Mouse (Mus musculus): ENCODE measurements around the gene Ccdc88c. TPM values are rescaled to one million over a fixed set of nuclear protein-coding genes. Genes with fewer than 3 reads are reported as not detected.
A peak's percentile ranks its signal among the peaks of the same experiment; 100 is the strongest.
"Not testable (repeated sequence)": the region's sequence is repeated elsewhere in the genome, so short reads cannot be mapped to it uniquely, and the experiment has no call there.

Gene Ccdc88c
- polyA plus RNA-seq, 1 experiment from 2014 or later, result 15.3 TPM

- Histone ChIP-seq H3K9ac (no peak overlapping the region), H3K27me3 (ENCODE audit: insufficient read depth, low read length) (no peaks in the 10 kb centered on the region)
- WGBS, result 37% methylated on average over 5 of the region's 5 CpGs
These were observed 12.4 kb downstream of the Ccdc88c start for GRCm38 (mm10) chr12:101016412-101016928.

DNA sequence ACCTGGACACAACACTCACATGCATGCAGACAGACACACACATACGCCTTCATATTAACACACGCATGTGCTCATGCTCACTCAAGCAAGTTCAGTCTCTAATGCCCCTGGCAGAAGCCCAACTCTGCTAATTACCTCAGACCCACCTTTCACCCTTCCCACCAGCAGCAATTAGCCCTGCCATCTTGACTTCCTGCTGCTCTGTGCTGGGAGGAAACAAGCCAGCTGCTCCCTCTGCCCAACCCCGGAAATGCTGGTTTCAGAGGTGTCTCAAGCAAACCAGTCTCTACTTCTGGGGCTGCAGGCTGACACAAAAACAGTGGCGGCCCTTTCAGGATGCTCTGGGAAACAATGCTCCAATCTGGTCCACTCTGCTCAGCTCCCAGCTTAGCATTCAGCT lies 12.9 kb downstream of the Ccdc88c start:
- H3K27ac ChIP-seq (ENCODE audit: low read depth), result peak overlapping the region; percentile 36; the same call in 1 of the 2 replicates

More at GRCm38 (mm10) chr12:101016412-101016928, 12.4 kb downstream of the Ccdc88c start:
- H3K9me3 ChIP-seq (ENCODE audit: low read depth, low read length), result no peaks in the 10 kb centered on the region
- DNase-seq (no peak), ATAC-seq (ENCODE audit: insufficient read depth) (no peak)
- H3K4me3 ChIP-seq (ENCODE audit: low read depth, low read length), result no peak overlapping the region
- peak overlapping the region; percentile 36; the same call in 1 of the 2 replicates for H3K27ac ChIP-seq (ENCODE audit: low read depth)
- no peak for TF ChIP-seq CTCF (IDR thresholded peaks at IDR 0.05; ENCODE audit: low read depth)
- H3K4me2 ChIP-seq, result no peak overlapping the region
- no peaks in the 10 kb centered on the region for H3K36me3 ChIP-seq (ENCODE audit: insufficient read depth)
- H3K4me1 ChIP-seq (ENCODE audit: insufficient read depth), result peaks cover 30% of the 10 kb centered on the region

DNA sequence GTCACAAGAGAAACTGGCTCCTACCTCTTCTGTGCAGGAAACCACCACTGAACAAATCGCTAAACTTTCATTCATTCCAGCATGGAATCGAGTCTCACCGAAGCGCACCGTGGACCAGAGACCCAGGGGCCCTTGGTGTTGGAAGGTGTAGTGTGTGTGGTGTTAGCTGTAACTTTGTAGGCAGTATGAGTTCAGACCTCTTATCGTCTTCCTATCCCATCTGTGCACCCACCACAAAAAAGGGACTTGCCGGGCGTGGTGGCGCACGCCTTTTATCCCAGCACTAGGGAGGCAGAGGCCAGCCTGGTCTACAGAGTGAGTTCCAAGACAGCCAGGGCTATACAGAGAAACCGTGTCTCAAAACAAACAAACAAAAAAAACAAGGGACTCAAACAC lies 13.7 kb downstream of the Ccdc88c start:
- no peak for TF ChIP-seq CTCF (IDR thresholded peaks at IDR 0.05; ENCODE audit: low read depth)
- no peak overlapping the region for H3K4me3 ChIP-seq (ENCODE audit: low read depth, low read length)
- H3K9me3 ChIP-seq (ENCODE audit: low read depth, low read length), result no peaks in the 10 kb centered on the region
- no peaks in the 10 kb centered on the region for H3K36me3 ChIP-seq (ENCODE audit: insufficient read depth)
- H3K4me2 ChIP-seq, result no peak overlapping the region
- peaks cover 27% of the 10 kb centered on the region for H3K4me1 ChIP-seq (ENCODE audit: insufficient read depth)
- H3K27ac ChIP-seq (ENCODE audit: low read depth), result no peak overlapping the region
- no peaks in the 10 kb centered on the region for H3K27me3 ChIP-seq (ENCODE audit: insufficient read depth, low read length)
- ATAC-seq (ENCODE audit: insufficient read depth), result no peak
- 82% methylated on average over 11 of the region's 11 CpGs for WGBS
- DNase-seq, result no peak
- no peak overlapping the region for H3K9ac ChIP-seq

More for the DNA sequence above, 12.9 kb downstream of the Ccdc88c start:
- H3K4me2 ChIP-seq, result no peak overlapping the region
- no peaks in the 10 kb centered on the region for H3K27me3 ChIP-seq (ENCODE audit: insufficient read depth, low read length)
- no peaks in the 10 kb centered on the region for H3K36me3 ChIP-seq (ENCODE audit: insufficient read depth)
- TF ChIP-seq CTCF (IDR thresholded peaks at IDR 0.05; ENCODE audit: low read depth), result no peak
- WGBS, result 46% methylated on average over 4 of the region's 4 CpGs
- no peak overlapping the region for H3K9ac ChIP-seq
- peak; percentile 28; the same call in 1 of the 2 replicates for ATAC-seq (ENCODE audit: insufficient read depth)
- no peaks in the 10 kb centered on the region for H3K9me3 ChIP-seq (ENCODE audit: low read depth, low read length)
- H3K4me3 ChIP-seq (ENCODE audit: low read depth, low read length), result no peak overlapping the region
- DNase-seq, result peak; percentile 66
- H3K4me1 ChIP-seq (ENCODE audit: insufficient read depth), result peaks cover 28% of the 10 kb centered on the region

DNA sequence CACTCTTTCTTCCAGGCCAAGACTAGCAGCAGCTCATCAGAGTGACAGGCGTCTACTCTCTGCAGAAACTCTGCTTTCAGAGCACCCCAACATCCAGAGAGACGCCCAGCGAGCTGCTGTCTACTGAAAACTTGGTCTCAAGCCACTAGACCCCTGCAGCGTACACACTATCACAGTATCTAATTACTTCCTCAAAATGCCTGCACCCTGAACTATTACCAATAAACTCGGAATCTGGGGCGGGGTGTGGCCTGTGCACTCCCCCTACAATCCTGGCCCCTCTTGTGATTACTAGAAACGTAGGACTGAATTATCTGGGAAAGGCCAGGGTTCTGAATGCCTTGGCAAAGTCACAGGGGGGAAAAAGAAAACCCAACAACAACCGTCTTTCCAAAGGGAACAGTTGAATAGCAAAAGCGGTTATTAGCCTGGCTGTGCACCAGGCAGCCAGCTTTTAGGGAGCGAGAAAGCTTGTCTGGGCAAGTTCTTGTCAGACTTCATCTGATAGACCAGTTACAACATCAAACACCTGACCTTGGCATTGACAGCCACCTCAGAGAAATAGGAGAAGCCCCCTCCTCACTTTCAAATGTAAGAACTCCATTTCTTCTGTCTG lies 14.2 kb downstream of the Ccdc88c start:
- Histone ChIP-seq H3K4me2 (no peak overlapping the region), H3K36me3 (ENCODE audit: insufficient read depth) (no peaks in the 10 kb centered on the region), H3K9me3 (ENCODE audit: low read depth, low read length) (no peaks in the 10 kb centered on the region), H3K4me3 (ENCODE audit: low read depth, low read length) (no peak overlapping the region), H3K27me3 (ENCODE audit: insufficient read depth, low read length) (no peaks in the 10 kb centered on the region), H3K27ac (ENCODE audit: low read depth) (no peak overlapping the region; the same call in 1 of the 2 replicates), H3K9ac (no peak overlapping the region), H3K4me1 (ENCODE audit: insufficient read depth) (peaks cover 27% of the 10 kb centered on the region)
- DNase-seq, result no peak
- ATAC-seq (ENCODE audit: insufficient read depth), result no peak
- no peak for TF ChIP-seq CTCF (IDR thresholded peaks at IDR 0.05; ENCODE audit: low read depth)
- WGBS, result 71% methylated on average over 10 of the region's 10 CpGs

- not testable (repeated sequence) for H3K4me2 ChIP-seq; DNase-seq; H3K36me3 ChIP-seq (ENCODE audit: insufficient read depth); ATAC-seq (ENCODE audit: insufficient read depth); H3K9ac ChIP-seq; H3K9me3 ChIP-seq (ENCODE audit: low read depth, low read length); H3K27me3 ChIP-seq (ENCODE audit: insufficient read depth, low read length); H3K27ac ChIP-seq (ENCODE audit: low read depth); H3K4me3 ChIP-seq (ENCODE audit: low read depth, low read length)
- H3K4me1 ChIP-seq (ENCODE audit: insufficient read depth), result peaks cover 25% of the 10 kb centered on the region
- 92% methylated on average over 9 of the region's 9 CpGs for WGBS
These were observed 15.2 kb downstream of the Ccdc88c start for GRCm38 (mm10) chr12:101013668-101014067.

GRCm38 (mm10) chr12:101013078-101013665 lies 15.7 kb downstream of the Ccdc88c start:
- Histone ChIP-seq H3K9me3 (ENCODE audit: low read depth, low read length) (no peaks in the 10 kb centered on the region), H3K4me3 (ENCODE audit: low read depth, low read length) (no peak overlapping the region), H3K4me1 (ENCODE audit: insufficient read depth) (peaks cover 24% of the 10 kb centered on the region), H3K27me3 (ENCODE audit: insufficient read depth, low read length) (no peaks in the 10 kb centered on the region), H3K9ac (no peak overlapping the region), H3K36me3 (ENCODE audit: insufficient read depth) (no peaks in the 10 kb centered on the region), H3K27ac (ENCODE audit: low read depth) (no peak overlapping the region), H3K4me2 (no peak overlapping the region)
- WGBS, result 54% methylated on average over 8 of the region's 8 CpGs
- ATAC-seq (ENCODE audit: insufficient read depth), result no peak
- TF ChIP-seq CTCF (IDR thresholded peaks at IDR 0.05; ENCODE audit: low read depth), result no peak
- no peak for DNase-seq

Measured in lung, embryonic 14.5 days (tissue).